Mouse (Mus musculus) liver, embryonic 14.5 days (tissue): ENCODE measurements at regions not wholly inside any gene's neighbourhood (a gene's known extent, or its start where the extent isn't known, plus 50 kb on each side); places are given as distances from the start of the nearest gene placed in this dataset.

Source experiments
- CTCF ChIP-seq: IDR thresholded peaks from 2 replicates; pipeline ENCODE4 v1.5.1; 2016; ENCODE audit warnings: antibody characterized with exemption, low read depth, control low read depth
- EP300 ChIP-seq: IDR thresholded peaks from 2 replicates; pipeline ENCODE4 v1.6.1; 2016; ENCODE audit warnings: antibody characterized with exemption, low read depth

DNA sequence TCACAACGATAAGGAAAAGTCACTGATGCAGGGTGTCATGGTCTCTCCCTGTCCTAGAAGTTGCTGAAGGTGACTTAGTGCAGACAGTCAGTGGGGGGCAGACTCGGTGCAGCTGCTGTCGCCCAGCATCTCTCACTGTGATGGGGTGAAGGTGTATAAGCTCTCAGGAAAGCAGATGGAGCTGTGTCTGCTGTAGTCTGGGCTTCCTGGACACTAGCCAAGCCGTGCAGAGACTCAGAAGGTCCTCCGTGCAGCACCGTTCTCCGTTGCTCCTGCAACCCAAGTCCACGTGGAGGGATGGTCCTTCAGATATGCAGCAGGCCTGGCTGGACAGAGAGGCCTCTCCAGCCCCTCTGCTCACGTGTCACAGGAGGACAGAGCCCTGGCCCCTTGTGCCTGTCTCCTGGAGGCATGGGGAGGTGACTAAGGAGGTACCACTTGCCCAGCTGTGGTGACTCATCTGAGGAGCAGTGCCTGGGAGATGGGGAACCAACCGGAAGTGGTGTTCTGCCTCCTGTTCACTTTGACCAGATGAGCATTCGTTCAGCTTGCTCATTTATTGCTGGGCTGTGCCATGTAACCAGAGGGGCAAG lies 171.2 kb downstream of the Gadd45g start:
- TF ChIP-seq CTCF (no peak), EP300 (no peak)
